Mouse (Mus musculus) liver, postnatal 0 days (tissue): ENCODE measurements around the gene Efna2.

Experiments used
- CTCF ChIP-seq: sonication (generic); IDR thresholded peaks from 2 replicates; pipeline ENCODE4 v1.5.1; 2016; ENCODE audit warnings: antibody characterized with exemption, low read depth
- EP300 ChIP-seq: IDR thresholded peaks from 2 replicates; pipeline ENCODE4 v1.6.1; 2016; ENCODE audit warnings: antibody characterized with exemption, low read depth, mild to moderate bottlenecking

GRCm38 (mm10) chr10:80226416-80227165 lies 47.3 kb downstream of the Efna2 start, which contains the start of gene Mum1:
- peak; percentile 77 for TF ChIP-seq CTCF
- TF ChIP-seq EP300: no peak
